28 mouse cellular contexts compared by ENCODE assay signal in the genomic region with DNA sequence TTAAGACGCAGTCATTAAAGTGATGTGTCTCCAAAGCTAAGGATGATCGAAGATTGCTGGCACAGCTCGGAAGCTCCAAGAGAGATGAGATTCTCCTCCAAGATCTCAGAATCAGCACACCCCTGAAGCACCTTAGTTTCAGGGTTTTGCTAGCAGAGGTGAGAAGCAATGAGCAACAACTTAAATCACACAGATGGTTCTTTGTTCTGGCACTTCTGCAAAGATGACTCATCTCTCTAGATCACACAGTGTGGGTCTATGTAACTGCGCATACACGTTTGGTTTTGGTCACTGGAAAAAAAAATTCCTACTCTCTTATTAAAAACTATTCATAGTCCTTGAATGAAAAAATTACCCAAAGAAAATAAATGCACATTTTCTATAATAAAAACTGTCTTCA.
A peak's percentile ranks its signal among the peaks of the same experiment; 100 is the strongest.
DNase-seq lines count a peak whose midpoint lies in the region; ATAC-seq and TF ChIP-seq lines count a peak whose summit lies in the region.
"Had no signal": no experiment of that assay in that cellular context is flagged by ENCODE, and none has a peak within 500 bp of the region (broad histone marks: within the 10 kb centered on the region; RNA-seq: fewer than 3 reads in every experiment).

No protein-coding gene starts in this region.

- peak; percentile 95 for ATAC-seq in frontal cortex, adult (ENCODE audit: low TSS enrichment)
- ATAC-seq: activated CD4-positive, CD25-positive, alpha-beta regulatory T cell, adult 4 months; CD4-positive, CD25-positive, alpha-beta regulatory T cell, adult 4 months; forebrain, embryonic 14.5 days; Patski had no signal

- no peak overlapping the region for H3K4me3 ChIP-seq in left cerebral cortex, adult 2 months
- H3K4me3 ChIP-seq: embryonic facial prominence, embryonic 13.5 days; embryonic facial prominence, embryonic 15.5 days; erythroblast, embryonic 14.5 days; forebrain, embryonic 10.5 days; forebrain, embryonic 12.5 days had no signal

- no peak for DNase-seq in frontal cortex, postnatal 36 days (ENCODE audit: low spot score in 2 of 2)
- DNase-seq in left cerebral cortex, adult 11 months (ENCODE audit: low spot score): peak; percentile 11
- no peak for DNase-seq in left cerebral cortex, postnatal 10 days (ENCODE audit: extremely low spot score in 1 of 2, low spot score in 2 of 2)
- DNase-seq in left cerebral cortex, adult 9 months (ENCODE audit: low spot score in 2 of 2): peak; percentile 3 to 30
- DNase-seq in left cerebral cortex, adult 2 months (ENCODE audit: extremely low spot score in 1 of 2, low spot score in 2 of 2): no peak
- DNase-seq in brain, adult 2 months (ENCODE audit: low read depth, low spot score): peak; percentile 81
- no peak for DNase-seq in spleen, postnatal 10 days (ENCODE audit: low spot score in 2 of 2)
- DNase-seq: adrenal gland, adult 8-10 months; adrenal gland, postnatal 14 days; adrenal gland, postnatal 36 days; B cell, adult 2 months; cerebellum, adult 11 months; cerebellum, adult 18-20 months; cerebellum, adult 8-10 months; cerebellum, adult 9-11 months; cerebellum, postnatal 14 days; cerebellum, postnatal 36 days; embryo, embryonic 11 days had no signal

- intact Hi-C loops in left cerebral cortex, postnatal 10 days (cut with DNase I): no loop called here
- intact Hi-C loops in left cerebral cortex, adult 2 months (cut with DNase I): loop anchor here (5.0 kb wide), 2 partner anchors 115 to 160 kb away; a partner anchor contains a TSS

- TF ChIP-seq CTCF in left cerebral cortex, adult 2 months (IDR thresholded peaks at IDR 0.05): no peak

- no peak overlapping the region for H3K27ac ChIP-seq in left cerebral cortex, adult 2 months
- H3K27ac ChIP-seq: embryonic facial prominence, embryonic 13.5 days; embryonic facial prominence, embryonic 15.5 days; forebrain, embryonic 10.5 days; forebrain, embryonic 12.5 days had no signal

Comparison
In these comparisons a context has a peak if more than half of its experiments do, and no peak if none do; other contexts are left out.
1. DNase-seq: peak in left cerebral cortex, adult 11 months (single experiment), left cerebral cortex, adult 9 months (2 of 2) and brain, adult 2 months (single experiment); none in frontal cortex, postnatal 36 days (0 of 2), left cerebral cortex, postnatal 10 days (0 of 2), left cerebral cortex, adult 2 months (0 of 2) and spleen, postnatal 10 days (0 of 2).